Mouse (Mus musculus) liver, adult (tissue): ENCODE results near the gene Parvb.

Source experiments
- GATA4 ChIP-seq: IDR thresholded peaks from 2 replicates; pipeline ENCODE4 v1.6.1; 2014; ENCODE audit warnings: mild to moderate bottlenecking, low read length; ENCODE audit not compliant: insufficient replicate concordance

Gene Parvb

GRCm38 (mm10) chr15:84284059-84284458, 52.2 kb downstream of the Parvb start:
- TF ChIP-seq GATA4 = no peak

- no peak for TF ChIP-seq GATA4
Measured at GRCm38 (mm10) chr15:84285453-84285852, 53.6 kb downstream of the Parvb start.

DNA sequence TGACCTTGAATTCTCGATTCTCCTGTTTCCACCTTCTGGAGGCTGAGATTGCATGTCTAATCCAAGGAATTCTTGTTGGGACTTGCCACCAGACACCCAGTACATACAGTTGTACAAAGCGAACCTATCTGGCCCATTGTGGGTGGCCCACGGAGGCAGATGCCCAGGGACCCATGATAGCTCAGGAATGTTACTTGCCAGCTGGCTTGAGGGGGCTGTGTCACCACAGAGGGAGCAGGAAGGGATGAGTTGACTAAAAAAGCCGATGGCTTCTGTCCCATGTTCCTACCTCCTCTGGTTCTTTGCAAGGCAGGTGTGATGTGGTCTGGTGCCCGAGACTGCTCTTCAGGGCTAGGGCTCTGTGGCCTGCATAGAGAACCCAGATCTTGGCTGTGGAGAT, 59.3 kb downstream of the Parvb start:
- no peak for TF ChIP-seq GATA4

GRCm38 (mm10) chr15:84293590-84293989, 61.7 kb downstream of the Parvb start:
- no peak for TF ChIP-seq GATA4

- TF ChIP-seq GATA4 = no peak
Measured at GRCm38 (mm10) chr15:84294391-84294790, 62.5 kb downstream of the Parvb start.

DNA sequence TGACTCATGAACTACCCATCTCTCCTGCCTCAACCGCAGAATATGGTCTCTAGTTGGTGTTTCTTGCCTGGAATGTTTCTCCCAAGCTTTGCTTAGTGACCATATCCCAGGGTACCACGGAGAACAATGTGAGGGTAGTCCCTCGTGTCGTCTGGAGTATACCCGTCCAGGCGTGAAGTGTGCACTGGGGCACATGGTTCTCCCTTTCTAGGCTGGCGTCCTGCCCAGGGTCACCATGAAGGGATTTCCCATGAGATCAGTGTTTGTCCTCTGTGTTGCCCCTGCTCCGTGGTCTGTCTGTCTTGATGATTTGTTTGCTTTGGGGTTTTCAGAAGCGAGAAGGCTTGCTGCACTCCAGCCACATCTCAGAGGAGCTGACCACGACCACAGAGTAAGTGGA, 63.4 kb downstream of the Parvb start:
- no peak for TF ChIP-seq GATA4

GRCm38 (mm10) chr15:84297454-84297853, 65.6 kb downstream of the Parvb start:
- no peak for TF ChIP-seq GATA4

DNA sequence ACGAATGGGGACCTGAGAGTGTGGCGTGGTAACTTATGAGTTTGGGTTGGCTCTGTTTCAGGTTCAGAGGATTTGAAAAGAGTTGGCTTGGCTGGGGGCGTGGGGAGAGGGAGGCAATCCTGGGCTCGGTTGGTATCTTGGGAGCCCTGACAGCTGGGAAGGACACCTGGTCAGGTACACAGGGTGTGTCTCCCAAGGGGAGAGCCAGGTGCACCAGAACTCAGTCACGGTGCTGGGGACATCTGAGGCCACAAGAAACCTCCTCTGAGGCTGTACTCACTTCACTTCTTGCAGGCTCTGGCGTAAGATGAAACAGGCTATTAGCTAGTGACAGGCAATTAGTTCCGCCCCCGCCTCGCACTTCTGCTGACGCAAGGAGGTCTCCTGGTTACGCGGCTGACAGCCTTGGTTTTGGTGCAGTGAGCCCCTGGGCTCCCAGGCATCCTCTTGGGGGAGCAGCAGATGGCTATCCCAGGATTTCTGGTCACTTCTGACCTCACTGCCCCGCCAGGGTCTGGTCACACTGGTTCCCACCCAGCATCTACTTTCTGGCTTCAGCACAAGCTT, 67.0 kb downstream of the Parvb start:
- TF ChIP-seq GATA4 = no peak

- TF ChIP-seq GATA4 = no peak
Measured at GRCm38 (mm10) chr15:84299662-84300333, 68.0 kb downstream of the Parvb start.

DNA sequence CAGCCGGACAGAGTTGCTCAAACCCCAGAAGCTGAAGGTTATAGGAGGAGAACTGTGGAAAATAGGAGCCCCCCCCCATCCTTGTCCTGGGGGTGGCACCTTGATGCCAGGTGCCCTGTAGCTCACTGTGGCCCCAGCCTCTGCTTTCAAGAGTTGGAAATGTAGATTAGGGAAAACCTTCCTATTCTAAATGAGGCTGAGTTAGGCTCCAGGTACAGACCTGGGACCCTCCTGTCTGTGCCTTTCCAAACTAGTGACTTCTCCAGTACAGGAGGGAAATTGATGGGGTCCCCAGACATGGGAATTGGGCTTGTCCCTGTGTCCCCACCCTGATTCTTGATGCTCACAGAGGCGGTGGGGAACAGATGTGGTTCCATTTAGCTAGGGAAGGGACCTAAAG, 68.7 kb downstream of the Parvb start:
- no peak for TF ChIP-seq GATA4

- TF ChIP-seq GATA4 = no peak
Measured at GRCm38 (mm10) chr15:84301026-84301425, 69.2 kb downstream of the Parvb start.

- TF ChIP-seq GATA4 = no peak
Measured at GRCm38 (mm10) chr15:84301641-84302420, 70.0 kb downstream of the Parvb start.

DNA sequence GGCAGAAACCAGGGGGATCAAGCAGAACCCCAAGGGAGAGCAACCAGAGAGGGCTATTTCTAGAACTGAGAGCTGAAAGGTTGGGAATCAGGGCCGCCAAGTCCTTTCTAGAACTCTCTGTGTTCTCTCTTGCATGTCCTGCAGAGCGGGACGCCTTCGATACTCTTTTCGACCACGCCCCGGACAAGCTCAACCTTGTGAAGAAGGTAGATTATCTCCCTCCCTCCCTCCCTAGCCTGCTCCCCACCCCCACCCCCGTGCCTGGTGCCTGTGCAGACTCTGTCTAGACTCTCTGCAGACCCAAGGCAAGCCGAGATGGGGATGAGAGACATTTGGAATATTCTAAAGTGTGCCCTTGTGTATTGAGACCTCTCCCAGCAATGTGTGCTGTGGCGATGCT, 71.4 kb downstream of the Parvb start:
- TF ChIP-seq GATA4 = no peak

DNA sequence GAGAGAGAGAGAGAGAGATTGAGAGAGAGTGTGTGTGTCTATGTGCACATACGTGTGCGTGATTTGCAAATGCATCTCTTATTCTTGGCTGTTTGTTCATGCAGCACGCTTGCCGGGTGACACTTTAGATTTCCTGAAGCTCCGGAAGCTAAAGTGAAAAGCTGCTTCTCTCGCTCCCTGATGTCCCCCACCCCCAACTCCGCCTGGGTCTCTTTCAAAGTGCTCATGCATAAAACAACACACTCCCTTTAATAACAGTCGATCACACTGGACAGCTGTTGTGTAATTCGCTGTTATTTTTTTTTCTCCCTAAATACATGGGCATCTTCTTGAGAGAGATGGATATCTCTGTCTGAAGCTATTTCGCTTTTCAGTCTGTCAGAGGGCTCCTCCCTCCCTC, 73.5 kb downstream of the Parvb start:
- no peak for TF ChIP-seq GATA4

DNA sequence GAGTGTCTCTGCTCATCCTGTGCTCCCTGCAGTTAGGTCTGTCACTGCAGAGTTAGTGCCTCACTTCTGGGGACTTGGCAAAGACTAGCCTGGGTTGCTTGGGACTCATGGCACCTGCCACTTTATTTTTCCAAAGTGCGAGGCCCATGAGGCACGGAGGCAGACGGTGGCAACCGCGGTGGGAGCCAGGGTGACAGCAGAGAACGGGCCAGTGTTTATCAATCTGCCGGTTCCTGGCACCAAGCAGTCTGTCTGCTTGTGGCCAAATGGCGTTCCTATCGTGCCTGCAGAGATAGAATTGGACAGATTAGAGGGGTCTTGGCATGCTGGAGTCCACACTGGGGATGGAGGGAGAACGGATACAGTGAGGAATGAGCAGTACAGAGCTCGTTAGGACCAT, 78.4 kb downstream of the Parvb start:
- no peak for TF ChIP-seq GATA4
